Mouse (Mus musculus) stomach, postnatal 0 days (tissue): ENCODE data around the gene Frat2.

Experiments
- CTCF ChIP-seq: IDR thresholded peaks from 2 replicates; pipeline ENCODE4 v1.5.1; 2016; ENCODE audit warnings: antibody characterized with exemption, low read depth, mild to moderate bottlenecking, moderate library complexity
- EP300 ChIP-seq: optimal IDR thresholded peaks from 2 replicates; pipeline ENCODE3; 2016; ENCODE audit warnings: antibody characterized with exemption

- TF ChIP-seq CTCF (no peak), EP300 (no peak)
Measured at GRCm38 (mm10) chr19:41808104-41808634, 39.8 kb downstream of the Frat2 start.
